Mouse (Mus musculus): ENCODE data around the gene Fbxw10.

DNA sequence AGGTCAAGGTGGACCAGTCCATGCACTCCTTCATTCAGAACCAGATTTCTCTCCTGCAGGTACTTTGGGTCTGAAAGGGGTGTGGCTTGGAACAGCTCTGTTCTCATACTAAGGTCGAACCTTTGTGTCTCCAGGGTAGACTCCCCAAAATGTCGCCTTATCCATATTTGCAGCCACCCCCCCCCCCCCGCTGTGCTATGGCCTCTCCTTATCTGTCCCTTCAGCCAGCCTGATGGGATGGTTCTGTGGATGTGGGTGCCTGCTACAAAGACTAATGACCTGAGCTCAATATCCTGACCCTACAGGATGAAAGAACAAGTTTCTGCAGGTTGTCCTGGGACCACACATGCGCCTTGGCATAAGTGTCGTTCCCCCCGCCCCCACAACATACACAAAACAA lies 6.5 kb downstream of the Fbxw10 start:
- TF ChIP-seq CTCF (IDR thresholded peaks at IDR 0.05; ENCODE audit: extremely low read depth, insufficient read length, insufficient replicate concordance, low read depth, low read length) (no peak), POLR2A (IDR thresholded peaks at IDR 0.05; ENCODE audit: low read depth, low read length) (no peak)
